Mouse (Mus musculus) frontal cortex, postnatal 36 days (tissue): Measurements from ENCODE around the gene Cdh20.
"Not testable (repeated sequence)": the region's sequence is repeated elsewhere in the genome, so short reads cannot be mapped to it uniquely, and the experiment has no call there.

Experiments used
- DNase-seq, 2 experiments: peaks; one replicate each; pipeline ENCODE4 v3.0.0; 2022; ENCODE audit warnings: low spot score in 2 of 2

Cdh20 gene

GRCm38 (mm10) chr1:104916507-104916906, 148.2 kb downstream of the Cdh20 start:
- no peak for DNase-seq

DNA sequence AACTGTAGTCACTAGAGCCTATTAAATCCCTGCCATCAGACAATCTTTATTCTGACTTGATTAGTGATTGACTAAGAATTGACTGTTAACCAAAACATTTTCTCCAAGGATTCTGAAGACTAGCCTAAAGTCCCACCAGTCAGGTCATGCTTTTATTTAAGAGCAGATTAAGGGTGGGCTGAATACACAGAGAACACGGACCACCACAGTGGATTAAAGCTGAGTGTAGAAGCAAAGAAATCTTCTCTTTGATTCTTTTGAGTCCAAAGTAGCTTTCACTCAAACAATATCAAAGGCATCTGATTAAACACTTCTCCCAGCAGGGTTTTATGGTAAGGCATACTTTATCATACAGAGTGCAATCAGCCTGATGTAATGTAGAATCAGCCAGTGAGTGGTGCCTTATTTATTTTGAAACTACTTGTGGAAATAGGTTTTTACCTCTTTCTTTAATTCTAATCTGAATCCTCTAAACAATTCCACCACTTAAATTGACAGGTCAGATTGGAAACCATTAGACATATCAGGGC, 149.0 kb downstream of the Cdh20 start:
- DNase-seq: no peak

- DNase-seq: no peak
Measured at GRCm38 (mm10) chr1:104933051-104933450, 164.7 kb downstream of the Cdh20 start.

GRCm38 (mm10) chr1:104936966-104937365, 168.6 kb downstream of the Cdh20 start:
- DNase-seq: no peak

DNA sequence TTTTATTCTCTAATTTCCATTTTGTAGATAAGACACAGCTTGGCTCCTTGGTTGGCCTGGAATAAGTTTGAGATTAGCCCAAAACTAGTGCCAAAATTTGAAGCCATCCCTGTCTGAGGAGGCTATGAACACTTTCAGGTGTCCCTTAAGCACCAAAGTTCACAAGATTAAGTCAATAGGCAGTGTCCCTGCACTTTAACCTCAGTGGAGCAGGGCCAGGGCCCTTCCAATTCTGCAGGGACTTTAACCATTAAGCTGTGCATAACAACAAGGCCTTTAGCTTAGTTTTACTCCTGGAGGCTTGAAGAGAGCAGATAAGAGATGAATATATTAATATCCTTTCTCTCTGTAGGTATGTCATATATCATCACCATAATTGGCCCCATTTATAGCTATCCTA, 170.8 kb downstream of the Cdh20 start:
- DNase-seq: no peak

- peak; percentile 38 to 70 for DNase-seq
Measured at GRCm38 (mm10) chr1:104944470-104945109, 176.3 kb downstream of the Cdh20 start.

- DNase-seq: no peak
Measured at GRCm38 (mm10) chr1:104945110-104945489, 176.8 kb downstream of the Cdh20 start.

DNA sequence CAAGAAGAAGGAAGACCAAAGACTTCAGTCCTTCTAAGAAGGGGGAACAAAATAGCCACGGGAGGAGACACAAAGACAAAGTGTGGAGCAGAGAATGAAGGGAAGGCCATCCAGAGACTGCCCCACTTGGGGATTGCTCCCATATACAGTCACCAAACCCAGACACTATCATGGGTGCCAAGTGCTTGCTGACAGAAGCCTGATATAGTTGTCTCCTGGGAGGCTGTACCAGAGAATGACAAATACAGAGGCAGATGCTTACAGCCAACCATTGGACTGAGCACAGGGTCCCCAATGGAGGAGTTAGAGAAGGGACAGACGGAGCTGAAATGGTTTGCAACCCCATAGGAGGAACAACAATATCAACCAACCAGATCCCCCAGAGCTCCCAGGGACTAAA, 181.3 kb downstream of the Cdh20 start:
- not testable (repeated sequence) for DNase-seq

DNA sequence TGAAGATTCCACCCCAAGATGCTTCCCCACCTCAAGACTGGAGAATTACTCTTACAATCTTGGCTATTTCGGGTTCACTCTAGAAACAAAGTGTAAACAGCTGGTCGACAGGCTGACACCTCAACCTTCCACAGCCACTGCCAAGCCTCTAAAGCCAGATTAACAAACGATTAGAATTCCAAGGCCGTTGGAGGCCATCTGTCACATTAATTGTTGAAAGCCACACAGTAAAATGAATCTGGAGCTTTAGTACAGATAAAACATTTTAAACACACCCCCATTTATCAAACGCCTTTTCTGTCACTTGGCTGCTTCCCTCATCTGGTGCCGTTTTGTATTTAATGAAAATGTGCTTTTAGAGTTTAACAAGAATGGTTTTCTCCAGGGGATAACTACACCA, 188.7 kb downstream of the Cdh20 start:
- no peak for DNase-seq

DNA sequence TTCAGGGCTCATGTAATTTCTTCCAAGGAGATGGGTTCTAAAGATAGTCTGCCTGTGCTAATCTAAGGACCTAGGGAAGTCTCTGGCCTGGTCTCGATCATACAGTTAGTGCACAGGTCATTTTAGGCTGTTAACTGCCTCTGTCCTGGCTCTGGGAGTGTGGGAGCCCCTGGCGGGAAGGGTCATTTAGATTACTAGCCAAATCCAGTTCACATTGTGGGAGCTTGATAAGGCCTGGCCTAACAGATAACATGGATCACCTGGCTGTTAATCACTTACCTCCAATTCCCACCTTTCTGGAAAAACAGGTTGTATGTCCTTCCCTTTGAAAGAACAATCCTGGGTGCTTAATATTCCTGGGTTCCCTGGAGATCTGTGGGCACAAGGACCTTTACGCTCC, 193.3 kb downstream of the Cdh20 start:
- no peak for DNase-seq

DNA sequence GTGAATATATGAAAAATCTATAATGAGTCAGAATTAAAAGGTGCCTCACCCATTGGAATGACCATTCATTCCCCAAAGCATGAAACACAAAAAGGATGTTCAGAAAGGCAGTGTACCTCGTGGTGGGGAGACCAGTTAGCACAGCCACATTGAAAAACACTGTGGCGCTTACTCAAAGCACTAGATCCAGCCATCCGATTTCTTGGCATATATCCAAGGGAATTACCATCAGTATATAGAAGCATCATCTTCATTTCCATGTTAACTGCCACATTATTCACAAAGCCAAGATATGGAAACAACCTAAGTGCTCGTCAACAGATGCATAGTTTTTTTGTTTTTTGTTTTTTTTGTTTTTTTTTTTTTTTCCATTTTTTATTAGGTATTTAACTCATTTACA, 193.9 kb downstream of the Cdh20 start:
- no peak for DNase-seq

DNA sequence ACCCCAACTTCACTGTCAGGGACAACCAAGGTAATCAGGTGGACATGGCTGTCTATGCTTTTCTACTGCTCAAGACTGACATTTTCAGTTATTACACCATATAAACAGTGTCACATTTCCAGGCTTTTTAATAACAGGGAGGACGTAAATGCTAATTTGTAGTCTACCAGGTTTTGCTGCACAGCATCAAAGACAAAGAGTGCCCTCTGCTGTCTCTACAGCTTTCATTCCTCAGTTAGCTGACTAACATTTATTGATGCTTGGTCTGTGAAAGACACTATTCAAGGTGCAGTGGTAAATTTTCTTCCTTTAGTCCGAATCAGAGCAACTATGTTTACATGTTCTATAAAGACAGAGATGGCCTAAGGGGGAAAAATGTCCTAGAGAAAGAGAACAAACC, 210.7 kb downstream of the Cdh20 start:
- peak in 1 of 2 experiments; percentile 38 for DNase-seq

DNA sequence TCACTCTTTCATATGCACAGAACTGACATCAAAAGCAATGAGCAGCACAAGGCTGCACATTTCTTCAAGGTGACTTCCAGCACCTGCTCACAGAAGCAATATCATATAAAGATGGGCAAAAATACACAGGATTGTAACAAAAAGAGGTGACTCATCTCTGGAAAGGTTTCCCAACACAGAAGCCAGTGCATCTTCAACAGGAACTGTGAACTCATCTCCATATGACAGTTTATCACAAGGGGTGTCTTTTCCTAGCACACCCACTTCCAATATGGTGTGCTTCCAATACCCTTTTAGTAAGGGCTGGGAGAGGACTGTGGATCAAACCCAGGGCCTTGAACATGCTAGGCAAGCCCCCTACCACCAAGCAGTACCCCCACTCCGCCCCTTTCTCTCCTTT, 211.9 kb downstream of the Cdh20 start:
- no peak for DNase-seq

- peak in 1 of 2 experiments; percentile 43 for DNase-seq
Measured at GRCm38 (mm10) chr1:104986222-104986973, 218.1 kb downstream of the Cdh20 start.

DNA sequence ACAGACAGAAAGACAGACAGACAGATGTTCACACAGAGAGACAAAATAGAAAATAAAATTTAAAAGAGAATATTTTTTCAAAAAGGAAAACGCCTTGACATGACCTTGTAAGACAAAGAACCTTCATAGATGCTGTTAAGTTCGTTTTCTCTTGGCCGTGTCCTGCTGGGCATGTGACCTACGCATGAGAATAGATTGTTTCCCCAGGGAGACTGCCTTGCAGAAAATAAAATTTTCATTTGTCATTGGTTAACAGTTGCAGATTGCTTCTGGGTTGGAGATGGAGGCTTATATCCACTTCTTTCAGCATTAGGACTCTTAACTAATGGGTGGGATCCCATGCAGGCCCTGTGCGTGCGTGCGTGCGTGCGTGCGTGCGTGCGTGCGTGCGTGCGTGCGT, 219.2 kb downstream of the Cdh20 start:
- DNase-seq: no peak

GRCm38 (mm10) chr1:104992441-104992840, 224.1 kb downstream of the Cdh20 start:
- DNase-seq: no peak

DNA sequence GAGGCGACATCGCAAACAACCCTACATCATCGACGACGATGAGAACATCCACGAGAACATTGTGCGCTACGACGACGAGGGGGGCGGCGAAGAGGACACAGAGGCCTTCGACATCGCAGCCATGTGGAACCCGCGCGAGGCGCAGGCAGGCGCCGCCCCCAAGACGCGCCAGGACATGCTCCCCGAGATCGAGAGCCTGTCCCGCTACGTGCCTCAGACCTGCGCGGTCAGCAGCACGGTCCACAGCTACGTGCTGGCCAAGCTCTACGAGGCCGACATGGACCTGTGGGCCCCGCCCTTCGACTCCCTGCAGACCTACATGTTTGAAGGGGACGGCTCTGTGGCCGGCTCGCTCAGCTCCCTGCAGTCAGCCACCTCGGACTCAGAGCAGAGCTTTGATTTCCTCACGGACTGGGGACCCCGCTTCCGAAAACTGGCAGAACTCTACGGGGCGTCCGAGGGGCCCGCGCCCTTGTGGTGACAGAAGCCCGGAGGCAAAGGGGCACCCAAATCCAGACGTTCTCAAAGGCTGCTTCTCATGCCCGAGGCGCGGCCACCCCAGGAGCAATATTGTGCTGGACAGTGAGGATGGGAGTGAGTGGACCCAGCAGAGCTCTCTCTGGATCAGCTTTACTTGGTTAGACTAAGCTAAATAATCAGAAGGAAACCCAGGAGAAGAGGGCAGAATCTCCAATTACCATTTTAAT, 225.7 kb downstream of the Cdh20 start:
- no peak for DNase-seq

- DNase-seq: no peak
Measured at GRCm38 (mm10) chr1:104994612-104994986, 226.3 kb downstream of the Cdh20 start.

- DNase-seq: no peak
Measured at GRCm38 (mm10) chr1:104997814-104998213, 229.5 kb downstream of the Cdh20 start.

GRCm38 (mm10) chr1:105002179-105002578, 233.8 kb downstream of the Cdh20 start:
- no peak for DNase-seq

DNA sequence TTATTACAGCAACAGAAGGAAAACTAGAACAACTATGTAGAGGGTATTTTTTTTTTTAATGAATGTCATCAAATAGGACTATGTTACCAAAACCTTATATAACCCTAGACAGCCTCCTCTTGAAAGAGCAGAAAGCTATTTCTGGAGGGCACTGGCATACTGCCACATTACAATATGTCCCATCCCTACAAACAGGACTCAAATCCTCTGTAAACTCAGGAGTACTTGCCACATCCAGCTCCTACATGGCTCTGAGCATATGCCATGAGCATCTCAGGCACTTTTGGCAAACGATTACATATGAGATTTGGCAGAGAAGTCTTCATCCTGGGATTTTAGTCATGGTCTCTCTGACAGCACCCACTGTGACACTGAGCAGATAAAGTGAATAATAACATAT, 235.5 kb downstream of the Cdh20 start:
- DNase-seq: peak; percentile 19 to 41

GRCm38 (mm10) chr1:105012616-105013015, 244.3 kb downstream of the Cdh20 start:
- no peak for DNase-seq

- DNase-seq: no peak
Measured at GRCm38 (mm10) chr1:105013291-105013690, 245.0 kb downstream of the Cdh20 start.
